Mouse (Mus musculus) embryonic facial prominence, embryonic 10.5 days (tissue): ENCODE results near the gene Tyrobp. TPM values are rescaled to one million over a fixed set of nuclear protein-coding genes. Genes with fewer than 3 reads are reported as not detected.

ENCODE experiments used
- DNase-seq: peaks from one replicate; pipeline ENCODE4 v3.0.0-alpha.2; 2017; ENCODE audit warnings: low spot score
- H3K27ac ChIP-seq: fragments of 300-500 bp; sonication (generic); replicated peaks from 2 replicates; pipeline ENCODE4 v1.5.1; 2016; ENCODE audit warnings: mild to moderate bottlenecking
- H3K27me3 ChIP-seq: fragments of 300-500 bp; sonication (generic); replicated peaks from 2 replicates; pipeline ENCODE4 v1.6.1; 2016; ENCODE audit warnings: low read depth, mild to moderate bottlenecking; ENCODE audit not compliant: poor library complexity, severe bottlenecking
- H3K36me3 ChIP-seq: fragments of 300-500 bp; sonication (generic); replicated peaks from 2 replicates; pipeline ENCODE4 v1.6.1; 2016; ENCODE audit warnings: mild to moderate bottlenecking, moderate library complexity
- H3K4me1 ChIP-seq: fragments of 300-500 bp; sonication (generic); 2 replicates; pipeline ENCODE4 v1.6.1; 2016
- H3K4me3 ChIP-seq: fragments of 300-500 bp; sonication (generic); 2 replicates; pipeline ENCODE4 v1.5.1; 2016; ENCODE audit warnings: mild to moderate bottlenecking, moderate library complexity
- H3K9me3 ChIP-seq: fragments of 300-500 bp; sonication (generic); 2 replicates; pipeline ENCODE4 v1.6.1; 2016; ENCODE audit warnings: mild to moderate bottlenecking
- WGBS: fragments of 180-500 bp; shearing (Covaris S2); methylation state at CpG from one replicate; pipeline ENCODE4 v1.1.7; 2016; 5-methylcytosine and 5-hydroxymethylcytosine counted together
- polyA plus RNA-seq: library from polyadenylated mRNA; unstranded; fragments of >200 nt; fragmentation: Nextera tagmentation; extraction: Ambion mirVana; gene quantifications from 2 replicates; pipeline ENCODE4 v1.2.1, GENCODE M21; 2016

Tyrobp gene
- polyA plus RNA-seq, result 11.8 and 15.4 TPM in 2 replicates

GRCm38 (mm10) chr7:30413596-30413995, at the start of gene Tyrobp:
TSS of gene Tyrobp (plus strand) at chr7:30413760.
- no peak within 1 kb of the TSS for H3K4me3 ChIP-seq
- H3K27ac ChIP-seq, result no peak within 1 kb of the TSS
- no peaks in the 10 kb centered on the region for H3K4me1 ChIP-seq
- H3K9me3 ChIP-seq, result peaks cover under 1% of the 10 kb centered on the region; the same call in 1 of the 2 replicates
- no peaks in the 10 kb centered on the region for H3K36me3 ChIP-seq
- DNase-seq, result no peak
- no peaks in the 10 kb centered on the region for H3K27me3 ChIP-seq
- 78% methylated on average over 5 of the region's 5 CpGs for WGBS

- Histone ChIP-seq H3K9me3 (no peaks in the 10 kb centered on the region), H3K4me3 (no peak overlapping the region), H3K27ac (no peak overlapping the region), H3K36me3 (no peaks in the 10 kb centered on the region), H3K27me3 (peaks cover 33% of the 10 kb centered on the region), H3K4me1 (peaks cover 10% of the 10 kb centered on the region)
- WGBS, result 79% methylated on average over 2 of the region's 2 CpGs
- no peak for DNase-seq
Measured at GRCm38 (mm10) chr7:30367466-30367865, 46.1 kb upstream of the Tyrobp start.

GRCm38 (mm10) chr7:30373501-30373962, 40.0 kb upstream of the Tyrobp start:
- Histone ChIP-seq H3K27me3 (no peaks in the 10 kb centered on the region; the same call in 1 of the 2 replicates), H3K4me3 (peak overlapping the region; percentile 61), H3K9me3 (no peaks in the 10 kb centered on the region), H3K27ac (peak overlapping the region; percentile 83), H3K4me1 (peaks cover 7% of the 10 kb centered on the region; the same call in 1 of the 2 replicates), H3K36me3 (no peaks in the 10 kb centered on the region)
- DNase-seq, result peak; percentile 94
- under 1% methylated on average over 21 of the region's 21 CpGs for WGBS

- Histone ChIP-seq H3K36me3 (no peaks in the 10 kb centered on the region), H3K4me3 (no peak overlapping the region), H3K4me1 (no peaks in the 10 kb centered on the region), H3K27ac (no peak overlapping the region), H3K9me3 (no peaks in the 10 kb centered on the region), H3K27me3 (no peaks in the 10 kb centered on the region; the same call in 1 of the 2 replicates)
- 65% methylated on average over 5 of the region's 5 CpGs for WGBS
- DNase-seq, result no peak
Measured at GRCm38 (mm10) chr7:30380061-30380460, 33.5 kb upstream of the Tyrobp start.

GRCm38 (mm10) chr7:30384106-30384505, 29.5 kb upstream of the Tyrobp start:
- Histone ChIP-seq H3K27me3 (no peaks in the 10 kb centered on the region), H3K27ac (no peak overlapping the region), H3K4me1 (no peaks in the 10 kb centered on the region), H3K9me3 (no peaks in the 10 kb centered on the region), H3K36me3 (no peaks in the 10 kb centered on the region), H3K4me3 (no peak overlapping the region)
- 81% methylated on average over 9 of the region's 9 CpGs for WGBS
- no peak for DNase-seq

- H3K36me3 ChIP-seq, result no peaks in the 10 kb centered on the region
- H3K4me1 ChIP-seq, result 0 out of 2 replicates have a peak, but pooled peaks cover 8% of the 10 kb centered on the region
- no peak for DNase-seq
- H3K4me3 ChIP-seq, result no peak overlapping the region
- H3K27me3 ChIP-seq, result no peaks in the 10 kb centered on the region
- 72% methylated on average over 4 of the region's 4 CpGs for WGBS
- no peak overlapping the region for H3K27ac ChIP-seq
- H3K9me3 ChIP-seq, result no peaks in the 10 kb centered on the region
Measured at GRCm38 (mm10) chr7:30392746-30393520, 20.6 kb upstream of the Tyrobp start.

- WGBS, result 91% methylated on average over 4 of the region's 4 CpGs
- H3K4me1 ChIP-seq, result 0 out of 2 replicates have a peak, but pooled peaks cover 8% of the 10 kb centered on the region
- no peaks in the 10 kb centered on the region for H3K9me3 ChIP-seq
- no peaks in the 10 kb centered on the region for H3K36me3 ChIP-seq
- H3K4me3 ChIP-seq, result no peak overlapping the region
- H3K27ac ChIP-seq, result no peak overlapping the region
- no peaks in the 10 kb centered on the region for H3K27me3 ChIP-seq
- DNase-seq, result no peak
Measured at GRCm38 (mm10) chr7:30393631-30394030, 19.9 kb upstream of the Tyrobp start.

- peak; percentile 37 for DNase-seq
- 50% methylated on average over 11 of the region's 11 CpGs for WGBS
Measured at GRCm38 (mm10) chr7:30394379-30394778, 19.2 kb upstream of the Tyrobp start.

GRCm38 (mm10) chr7:30394871-30395270, 18.7 kb upstream of the Tyrobp start:
- 33% methylated on average over 2 of the region's 2 CpGs for WGBS
- Histone ChIP-seq H3K36me3 (no peaks in the 10 kb centered on the region), H3K27ac (no peak overlapping the region), H3K9me3 (no peaks in the 10 kb centered on the region), H3K27me3 (no peaks in the 10 kb centered on the region), H3K4me1 (0 out of 2 replicates have a peak, but pooled peaks cover 8% of the 10 kb centered on the region), H3K4me3 (no peak overlapping the region)
- no peak for DNase-seq

More at GRCm38 (mm10) chr7:30394379-30394778, 19.2 kb upstream of the Tyrobp start:
- 0 out of 2 replicates have a peak, but pooled peaks cover 8% of the 10 kb centered on the region for H3K4me1 ChIP-seq
- no peaks in the 10 kb centered on the region for H3K27me3 ChIP-seq
- H3K4me3 ChIP-seq, result no peak overlapping the region
- peak overlapping the region; percentile 54 for H3K27ac ChIP-seq
- no peaks in the 10 kb centered on the region for H3K36me3 ChIP-seq
- no peaks in the 10 kb centered on the region for H3K9me3 ChIP-seq

- DNase-seq, result no peak
Measured at GRCm38 (mm10) chr7:30399671-30400070, 13.9 kb upstream of the Tyrobp start.

GRCm38 (mm10) chr7:30402343-30402742, 11.2 kb upstream of the Tyrobp start:
- no peaks in the 10 kb centered on the region for H3K9me3 ChIP-seq
- H3K27ac ChIP-seq, result no peak overlapping the region
- H3K4me1 ChIP-seq, result no peaks in the 10 kb centered on the region
- DNase-seq, result no peak
- H3K27me3 ChIP-seq, result no peaks in the 10 kb centered on the region
- no peak overlapping the region for H3K4me3 ChIP-seq
- WGBS, result 71% methylated on average over 4 of the region's 4 CpGs
- H3K36me3 ChIP-seq, result no peaks in the 10 kb centered on the region

More at GRCm38 (mm10) chr7:30399671-30400070, 13.9 kb upstream of the Tyrobp start:
- 55% methylated on average over 7 of the region's 7 CpGs for WGBS
- Histone ChIP-seq H3K9me3 (no peaks in the 10 kb centered on the region), H3K27me3 (no peaks in the 10 kb centered on the region), H3K27ac (no peak overlapping the region), H3K36me3 (no peaks in the 10 kb centered on the region), H3K4me1 (no peaks in the 10 kb centered on the region), H3K4me3 (no peak overlapping the region)

GRCm38 (mm10) chr7:30408639-30409038, 4.9 kb upstream of the Tyrobp start:
- Histone ChIP-seq H3K4me1 (no peaks in the 10 kb centered on the region), H3K27ac (no peak overlapping the region), H3K4me3 (no peak overlapping the region), H3K27me3 (no peaks in the 10 kb centered on the region), H3K36me3 (no peaks in the 10 kb centered on the region), H3K9me3 (no peaks in the 10 kb centered on the region)
- no peak for DNase-seq
- 80% methylated on average over 3 of the region's 3 CpGs for WGBS

GRCm38 (mm10) chr7:30409789-30410188, 3.8 kb upstream of the Tyrobp start:
- Histone ChIP-seq H3K4me1 (no peaks in the 10 kb centered on the region), H3K9me3 (no peaks in the 10 kb centered on the region), H3K27me3 (no peaks in the 10 kb centered on the region), H3K4me3 (no peak overlapping the region), H3K27ac (no peak overlapping the region), H3K36me3 (no peaks in the 10 kb centered on the region)
- WGBS, result 78% methylated on average over 2 of the region's 2 CpGs
- no peak for DNase-seq
